Mouse (Mus musculus) stomach, embryonic 16.5 days (tissue): ENCODE data around the gene Isl2. TPM values are rescaled to one million over a fixed set of nuclear protein-coding genes. Genes with fewer than 3 reads are reported as not detected.

Experiments
- ATAC-seq: fragments of 200-750 bp; cut with Nextera tagmentation; 2 replicates; pipeline ENCODE4 v1.8.0; 2017; ENCODE audit warnings: moderate number of reproducible peaks, moderate TSS enrichment; ENCODE audit not compliant: insufficient read depth, low FRiP score
- H3K27ac ChIP-seq: fragments of 300-500 bp; sonication (generic); 2 replicates; pipeline ENCODE4 v1.5.1; 2014; ENCODE audit warnings: low read length
- H3K27me3 ChIP-seq: fragments of 300-500 bp; sonication (generic); 2 replicates; pipeline ENCODE4 v1.6.1; 2014; ENCODE audit warnings: low read length, control low read depth, mixed read lengths; ENCODE audit not compliant: control insufficient read depth, insufficient read depth
- H3K36me3 ChIP-seq: fragments of 300-500 bp; sonication (generic); 2 replicates; pipeline ENCODE4 v1.6.1; 2014; ENCODE audit warnings: low read length; ENCODE audit not compliant: control insufficient read depth, insufficient read depth
- H3K4me1 ChIP-seq: fragments of 300-500 bp; sonication (generic); 2 replicates; pipeline ENCODE4 v1.6.1; 2014; ENCODE audit warnings: low read length, control low read depth, mixed read lengths; ENCODE audit not compliant: control insufficient read depth, insufficient read depth
- H3K4me2 ChIP-seq: fragments of 300-500 bp; sonication (generic); 2 replicates; pipeline ENCODE4 v1.6.1; 2014; ENCODE audit warnings: low read depth, low read length, mixed read lengths
- H3K4me3 ChIP-seq: fragments of 300-500 bp; sonication (generic); replicated peaks from 2 replicates; pipeline ENCODE4 v1.5.1; 2014; ENCODE audit warnings: mild to moderate bottlenecking, low read length
- H3K9ac ChIP-seq: fragments of 300-500 bp; sonication (generic); 2 replicates; pipeline ENCODE4 v1.6.1; 2014; ENCODE audit warnings: low read length
- H3K9me3 ChIP-seq: fragments of 300-500 bp; sonication (generic); replicated peaks from 2 replicates; pipeline ENCODE4 v1.6.1; 2016; ENCODE audit warnings: low read length, control low read depth; ENCODE audit not compliant: control insufficient read depth
- WGBS: fragments of 180-500 bp; shearing (Covaris S2); extraction: QIAGEN DNeasy Blood & Tissue Kit; methylation state at CpG from one replicate; pipeline ENCODE4 v1.1.7; 2014; 5-methylcytosine and 5-hydroxymethylcytosine counted together
- polyA plus RNA-seq: library from polyadenylated mRNA; unstranded; fragments of >200 nt; fragmentation: Nextera tagmentation; extraction: Ambion mirVana; gene quantifications from 2 replicates; pipeline ENCODE4 v1.2.1, GENCODE M21; 2015

Isl2 gene
- polyA plus RNA-seq, 1 experiment from 2014 or later, result 3.5 TPM

GRCm38 (mm10) chr9:55539006-55539405 is 534 bp downstream of the Isl2 start:
- Histone ChIP-seq H3K27ac (no peak overlapping the region), H3K36me3 (no peaks in the 10 kb centered on the region), H3K4me3 (no peak overlapping the region), H3K9ac (no peak overlapping the region), H3K4me1 (peaks cover 11% of the 10 kb centered on the region; the same call in 1 of the 2 replicates), H3K9me3 (no peaks in the 10 kb centered on the region), H3K27me3 (peaks cover 14% of the 10 kb centered on the region; the same call in 1 of the 2 replicates), H3K4me2 (no peak overlapping the region)
- ATAC-seq, result no peak
- WGBS, result 42% methylated on average over 1 of the region's 1 CpGs

- no peaks in the 10 kb centered on the region for H3K9me3 ChIP-seq
- peaks cover 19% of the 10 kb centered on the region for H3K4me1 ChIP-seq
- no peaks in the 10 kb centered on the region for H3K36me3 ChIP-seq
- peaks cover 17% of the 10 kb centered on the region for H3K27me3 ChIP-seq
- no peak for ATAC-seq
- H3K27ac ChIP-seq, result peak overlapping the region; percentile 25; the same call in 1 of the 2 replicates
- H3K9ac ChIP-seq, result peak overlapping the region; percentile 68
- WGBS, result 2% methylated on average over 31 of the region's 31 CpGs
- peak overlapping the region; percentile 55 for H3K4me3 ChIP-seq
- H3K4me2 ChIP-seq, result peak overlapping the region; percentile 77
Observed at GRCm38 (mm10) chr9:55539661-55540390, 1.4 kb downstream of the Isl2 start.

- Histone ChIP-seq H3K9ac (peak overlapping the region; percentile 68), H3K4me1 (peaks cover 23% of the 10 kb centered on the region), H3K36me3 (no peaks in the 10 kb centered on the region), H3K27ac (peak overlapping the region; percentile 25; the same call in 1 of the 2 replicates), H3K4me2 (peak overlapping the region; percentile 77), H3K4me3 (peak overlapping the region; percentile 55), H3K9me3 (no peaks in the 10 kb centered on the region), H3K27me3 (peaks cover 20% of the 10 kb centered on the region)
- under 1% methylated on average over 12 of the region's 12 CpGs for WGBS
- no peak for ATAC-seq
Observed at GRCm38 (mm10) chr9:55540391-55540770, 1.9 kb downstream of the Isl2 start.

GRCm38 (mm10) chr9:55540888-55541287 is 2.4 kb downstream of the Isl2 start:
- peak overlapping the region; percentile 77 for H3K4me2 ChIP-seq
- H3K9me3 ChIP-seq, result no peaks in the 10 kb centered on the region
- under 1% methylated on average over 28 of the region's 28 CpGs for WGBS
- H3K27ac ChIP-seq, result peak overlapping the region; percentile 34; the same call in 1 of the 2 replicates
- H3K9ac ChIP-seq, result peak overlapping the region; percentile 68
- H3K4me1 ChIP-seq, result peaks cover 28% of the 10 kb centered on the region
- no peaks in the 10 kb centered on the region for H3K36me3 ChIP-seq
- H3K4me3 ChIP-seq, result peak overlapping the region; percentile 55
- H3K27me3 ChIP-seq, result peaks cover 25% of the 10 kb centered on the region
- peak; percentile 95 for ATAC-seq

- H3K4me1 ChIP-seq, result peaks cover 36% of the 10 kb centered on the region
- peak overlapping the region; percentile 55 for H3K4me3 ChIP-seq
- 1% methylated on average over 59 of the region's 59 CpGs for WGBS
- H3K27me3 ChIP-seq, result peaks cover 33% of the 10 kb centered on the region
- ATAC-seq, result no peak
- H3K9ac ChIP-seq, result peak overlapping the region; percentile 73
- no peaks in the 10 kb centered on the region for H3K36me3 ChIP-seq
- peak overlapping the region; percentile 13 for H3K27ac ChIP-seq
- peak overlapping the region; percentile 77 for H3K4me2 ChIP-seq
- no peaks in the 10 kb centered on the region for H3K9me3 ChIP-seq
Observed at GRCm38 (mm10) chr9:55541681-55542365, 3.4 kb downstream of the Isl2 start.

GRCm38 (mm10) chr9:55542366-55543325 is 4.2 kb downstream of the Isl2 start:
- Histone ChIP-seq H3K4me2 (peak overlapping the region; percentile 77), H3K4me1 (peaks cover 37% of the 10 kb centered on the region), H3K27me3 (peaks cover 37% of the 10 kb centered on the region), H3K9me3 (no peaks in the 10 kb centered on the region), H3K27ac (no peak overlapping the region), H3K4me3 (peak overlapping the region; percentile 55), H3K36me3 (no peaks in the 10 kb centered on the region), H3K9ac (peak overlapping the region; percentile 73)
- WGBS, result 6% methylated on average over 59 of the region's 59 CpGs
- no peak for ATAC-seq

GRCm38 (mm10) chr9:55543336-55543702 is 4.8 kb downstream of the Isl2 start:
- Histone ChIP-seq H3K36me3 (no peaks in the 10 kb centered on the region), H3K4me3 (peak overlapping the region; percentile 55), H3K4me2 (peak overlapping the region; percentile 77), H3K9ac (peak overlapping the region; percentile 73), H3K27me3 (peaks cover 37% of the 10 kb centered on the region), H3K27ac (no peak overlapping the region), H3K4me1 (peaks cover 37% of the 10 kb centered on the region), H3K9me3 (no peaks in the 10 kb centered on the region)
- no peak for ATAC-seq
- WGBS, result 34% methylated on average over 8 of the region's 8 CpGs

GRCm38 (mm10) chr9:55543703-55544401 is 5.4 kb downstream of the Isl2 start:
- H3K9me3 ChIP-seq, result no peaks in the 10 kb centered on the region
- H3K4me2 ChIP-seq, result peak overlapping the region; percentile 77
- no peak for ATAC-seq
- H3K4me3 ChIP-seq, result peak overlapping the region; percentile 55
- H3K4me1 ChIP-seq, result peaks cover 37% of the 10 kb centered on the region
- WGBS, result 13% methylated on average over 46 of the region's 46 CpGs
- no peaks in the 10 kb centered on the region for H3K36me3 ChIP-seq
- H3K9ac ChIP-seq, result peak overlapping the region; percentile 19
- peaks cover 37% of the 10 kb centered on the region for H3K27me3 ChIP-seq
- H3K27ac ChIP-seq, result no peak overlapping the region
